Mouse (Mus musculus): ENCODE data around the gene Gm10024. TPM values are rescaled to one million over a fixed set of nuclear protein-coding genes. Genes with fewer than 3 reads are reported as not detected.
"Not testable (repeated sequence)": the region's sequence is repeated elsewhere in the genome, so short reads cannot be mapped to it uniquely, and the experiment has no call there.

Gm10024 gene
- polyA plus RNA-seq (2015; fragmentation: Nextera tagmentation; extraction: Ambion mirVana) = not detected in 2 replicates

GRCm38 (mm10) chr10:77711157-77711556, at the start of gene Gm10024:
TSS of gene Gm10024 (plus strand) at chr10:77711457.
- ATAC-seq (replicated peaks; ENCODE audit: insufficient number of reproducible peaks, insufficient read depth, low FRiP score, low read depth); H3K9ac ChIP-seq; H3K9me3 ChIP-seq (replicated peaks); H3K27ac ChIP-seq; H3K4me1 ChIP-seq (replicated peaks); H3K4me2 ChIP-seq; H3K27me3 ChIP-seq; H3K4me3 ChIP-seq; H3K36me3 ChIP-seq: not testable (repeated sequence)

- no peak overlapping the region for H3K27ac ChIP-seq
- 31% methylated on average over 43 of the region's 43 CpGs for WGBS
- H3K9ac ChIP-seq = no peak overlapping the region
- H3K36me3 ChIP-seq = no peaks in the 10 kb centered on the region
- no peaks in the 10 kb centered on the region for H3K9me3 ChIP-seq (replicated peaks)
- H3K4me2 ChIP-seq = peak overlapping the region; percentile 37; the same call in 1 of the 2 replicates
- H3K4me3 ChIP-seq = no peak overlapping the region
- ATAC-seq (replicated peaks; ENCODE audit: insufficient number of reproducible peaks, insufficient read depth, low FRiP score, low read depth) = no peak
- H3K4me1 ChIP-seq (replicated peaks) = no peaks in the 10 kb centered on the region
- peaks cover 25% of the 10 kb centered on the region for H3K27me3 ChIP-seq
These were observed 47.1 kb upstream of the Gm10024 start for GRCm38 (mm10) chr10:77663949-77664665.

- Histone ChIP-seq H3K9me3 (replicated peaks) (no peaks in the 10 kb centered on the region), H3K4me2 (no peak overlapping the region), H3K9ac (no peak overlapping the region), H3K27ac (no peak overlapping the region), H3K4me1 (replicated peaks) (no peaks in the 10 kb centered on the region), H3K36me3 (no peaks in the 10 kb centered on the region), H3K4me3 (no peak overlapping the region), H3K27me3 (peaks cover 25% of the 10 kb centered on the region)
- ATAC-seq (replicated peaks; ENCODE audit: insufficient number of reproducible peaks, insufficient read depth, low FRiP score, low read depth) = no peak
- WGBS = 76% methylated on average over 8 of the region's 8 CpGs
These were observed 44.9 kb upstream of the Gm10024 start for GRCm38 (mm10) chr10:77666342-77666741.

GRCm38 (mm10) chr10:77667402-77667801, 43.9 kb upstream of the Gm10024 start:
- WGBS = 62% methylated on average over 4 of the region's 4 CpGs
- Histone ChIP-seq H3K4me1 (replicated peaks) (no peaks in the 10 kb centered on the region), H3K27me3 (peaks cover 25% of the 10 kb centered on the region), H3K9me3 (replicated peaks) (no peaks in the 10 kb centered on the region), H3K27ac (no peak overlapping the region), H3K4me3 (no peak overlapping the region), H3K4me2 (no peak overlapping the region), H3K36me3 (no peaks in the 10 kb centered on the region), H3K9ac (no peak overlapping the region)
- ATAC-seq (replicated peaks; ENCODE audit: insufficient number of reproducible peaks, insufficient read depth, low FRiP score, low read depth) = no peak

- no peak for ATAC-seq (replicated peaks; ENCODE audit: insufficient number of reproducible peaks, insufficient read depth, low FRiP score, low read depth)
- Histone ChIP-seq H3K4me3 (no peak overlapping the region), H3K4me2 (no peak overlapping the region), H3K27ac (no peak overlapping the region), H3K36me3 (no peaks in the 10 kb centered on the region), H3K9ac (no peak overlapping the region), H3K4me1 (replicated peaks) (no peaks in the 10 kb centered on the region), H3K27me3 (peaks cover 9% of the 10 kb centered on the region), H3K9me3 (replicated peaks) (no peaks in the 10 kb centered on the region)
- WGBS = 75% methylated on average over 4 of the region's 4 CpGs
These were observed 40.5 kb upstream of the Gm10024 start for GRCm38 (mm10) chr10:77670710-77671109.

- H3K4me3 ChIP-seq = no peak overlapping the region
- no peak overlapping the region for H3K9ac ChIP-seq
- no peaks in the 10 kb centered on the region for H3K36me3 ChIP-seq
- no peak overlapping the region for H3K27ac ChIP-seq
- no peaks in the 10 kb centered on the region for H3K9me3 ChIP-seq (replicated peaks)
- peaks cover 17% of the 10 kb centered on the region for H3K27me3 ChIP-seq
- ATAC-seq (replicated peaks; ENCODE audit: insufficient number of reproducible peaks, insufficient read depth, low FRiP score, low read depth) = no peak
- no peaks in the 10 kb centered on the region for H3K4me1 ChIP-seq (replicated peaks)
- H3K4me2 ChIP-seq = no peak overlapping the region
- 16% methylated on average over 4 of the region's 4 CpGs for WGBS
These were observed 39.7 kb upstream of the Gm10024 start for GRCm38 (mm10) chr10:77671519-77671918.

GRCm38 (mm10) chr10:77673765-77674164, 37.5 kb upstream of the Gm10024 start:
- Histone ChIP-seq H3K36me3 (no peaks in the 10 kb centered on the region), H3K27ac (no peak overlapping the region), H3K4me3 (no peak overlapping the region), H3K4me2 (no peak overlapping the region), H3K27me3 (peaks cover 36% of the 10 kb centered on the region), H3K4me1 (replicated peaks) (peaks cover 8% of the 10 kb centered on the region), H3K9ac (no peak overlapping the region), H3K9me3 (replicated peaks) (no peaks in the 10 kb centered on the region)
- 52% methylated on average over 13 of the region's 13 CpGs for WGBS
- no peak for ATAC-seq (replicated peaks; ENCODE audit: insufficient number of reproducible peaks, insufficient read depth, low FRiP score, low read depth)

GRCm38 (mm10) chr10:77677562-77677961, 33.7 kb upstream of the Gm10024 start:
- Histone ChIP-seq H3K9ac (peak overlapping the region; percentile 17; the same call in 1 of the 2 replicates), H3K36me3 (no peaks in the 10 kb centered on the region), H3K27me3 (peaks cover 57% of the 10 kb centered on the region), H3K9me3 (replicated peaks) (no peaks in the 10 kb centered on the region), H3K4me2 (peak overlapping the region; percentile 61), H3K4me1 (replicated peaks) (peaks cover 8% of the 10 kb centered on the region), H3K4me3 (peak overlapping the region; percentile 37), H3K27ac (no peak overlapping the region)
- 1% methylated on average over 35 of the region's 35 CpGs for WGBS
- no peak for ATAC-seq (replicated peaks; ENCODE audit: insufficient number of reproducible peaks, insufficient read depth, low FRiP score, low read depth)

GRCm38 (mm10) chr10:77682994-77683393, 28.3 kb upstream of the Gm10024 start:
- no peak overlapping the region for H3K9ac ChIP-seq
- ATAC-seq (replicated peaks; ENCODE audit: insufficient number of reproducible peaks, insufficient read depth, low FRiP score, low read depth) = no peak
- WGBS = 60% methylated on average over 7 of the region's 7 CpGs
- no peak overlapping the region for H3K4me3 ChIP-seq
- H3K9me3 ChIP-seq (replicated peaks) = no peaks in the 10 kb centered on the region
- no peak overlapping the region for H3K27ac ChIP-seq
- peaks cover 79% of the 10 kb centered on the region for H3K27me3 ChIP-seq
- peaks cover 9% of the 10 kb centered on the region for H3K4me1 ChIP-seq (replicated peaks)
- no peaks in the 10 kb centered on the region for H3K36me3 ChIP-seq
- no peak overlapping the region for H3K4me2 ChIP-seq

GRCm38 (mm10) chr10:77684181-77684580, 27.1 kb upstream of the Gm10024 start:
- no peak overlapping the region for H3K4me3 ChIP-seq
- H3K27ac ChIP-seq = no peak overlapping the region
- H3K9me3 ChIP-seq (replicated peaks) = no peaks in the 10 kb centered on the region
- no peak overlapping the region for H3K9ac ChIP-seq
- peaks cover 79% of the 10 kb centered on the region for H3K27me3 ChIP-seq
- no peak for ATAC-seq (replicated peaks; ENCODE audit: insufficient number of reproducible peaks, insufficient read depth, low FRiP score, low read depth)
- no peaks in the 10 kb centered on the region for H3K36me3 ChIP-seq
- 40% methylated on average over 8 of the region's 8 CpGs for WGBS
- H3K4me2 ChIP-seq = no peak overlapping the region
- peaks cover 9% of the 10 kb centered on the region for H3K4me1 ChIP-seq (replicated peaks)

- ATAC-seq (replicated peaks; ENCODE audit: insufficient number of reproducible peaks, insufficient read depth, low FRiP score, low read depth) = no peak
- peak within 1 kb of the TSS; percentile 40 for H3K4me2 ChIP-seq
- H3K9me3 ChIP-seq (replicated peaks) = no peaks in the 10 kb centered on the region
- 3% methylated on average over 22 of the region's 22 CpGs for WGBS
- 0 out of 2 replicates have a peak within 1 kb of the TSS, but pooled peaks have one; percentile 6 for H3K4me3 ChIP-seq
- H3K36me3 ChIP-seq = no peaks in the 10 kb centered on the region
- H3K27ac ChIP-seq = no peak within 1 kb of the TSS
- H3K9ac ChIP-seq = no peak within 1 kb of the TSS
- H3K4me1 ChIP-seq (replicated peaks) = peaks cover 9% of the 10 kb centered on the region
- H3K27me3 ChIP-seq = peaks cover 71% of the 10 kb centered on the region
These were observed 25.2 kb upstream of the Gm10024 start, which contains the start of gene Tspear for GRCm38 (mm10) chr10:77685895-77686664. TSS of gene Tspear (plus strand) at chr10:77686569.
